Mouse (Mus musculus): ENCODE measurements at regions not wholly inside any gene's neighbourhood (a gene's known extent, or its start where the extent isn't known, plus 50 kb on each side); places are given as distances from the start of the nearest gene placed in this dataset.

DNA sequence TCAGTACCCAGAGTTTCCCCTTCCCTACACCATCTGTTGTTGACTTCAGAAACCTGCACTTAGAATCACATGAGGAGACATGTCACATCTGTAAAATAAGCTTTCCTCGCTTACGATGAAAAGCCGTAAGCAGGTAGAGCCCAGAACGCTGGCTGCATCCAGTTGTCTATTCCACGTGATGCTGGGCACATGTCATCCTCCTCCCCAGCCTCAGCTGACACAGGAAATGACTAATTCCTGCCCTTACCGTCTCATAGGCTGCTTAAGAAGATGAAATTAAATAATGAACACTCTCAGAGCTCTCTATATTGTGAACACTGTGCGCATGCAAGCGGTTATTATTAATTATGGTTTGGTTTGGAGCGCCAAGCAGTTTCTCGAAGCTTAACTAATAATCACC is 83.6 kb upstream of the 3110018I06Rik start:
- no peak for DNase-seq (ENCODE audit: low spot score)

DNA sequence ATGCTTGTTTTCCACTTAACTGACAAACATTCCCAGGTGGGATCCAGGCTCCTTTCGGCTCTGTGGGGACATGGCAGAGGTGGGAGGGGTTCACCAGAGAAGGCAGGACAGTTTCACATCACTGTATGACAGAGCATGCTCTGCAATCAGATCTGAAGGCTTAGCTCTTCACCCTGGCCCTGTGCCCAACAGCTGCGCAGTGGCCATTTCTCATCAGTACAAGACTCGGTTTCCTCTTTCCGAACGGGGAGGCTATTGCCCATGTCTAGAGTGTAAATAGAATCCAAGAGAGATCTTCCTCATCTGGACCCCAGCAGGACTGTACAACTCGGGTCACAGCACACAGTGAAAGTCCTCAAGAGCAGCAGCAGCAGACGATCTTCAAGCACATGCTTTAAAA is 64.5 kb upstream of the 3110018I06Rik start:
- no peak for DNase-seq (ENCODE audit: low spot score)

- DNase-seq (ENCODE audit: low spot score), result no peak
Measured at GRCm38 (mm10) chr12:107438506-107438905, 49.9 kb upstream of the 3110018I06Rik start.
